Mouse (Mus musculus) kidney, adult 2 months (tissue): ENCODE results near the gene 6430550D23Rik. TPM values are rescaled to one million over a fixed set of nuclear protein-coding genes. Genes with fewer than 3 reads are reported as not detected.
A peak's percentile ranks its signal among the peaks of the same experiment; 100 is the strongest.

ENCODE experiments used
- DNase-seq: peaks from one replicate; pipeline ENCODE4 v3.0.0; 2021
- H3K27ac ChIP-seq: fragments of 200-500 bp; 2 replicates; pipeline ENCODE4 v1.5.1; 2012; ENCODE audit warnings: low read depth, low read length, control low read depth, inconsistent platforms; ENCODE audit not compliant: insufficient read depth
- H3K27me3 ChIP-seq: fragments of 200-500 bp; replicated peaks from 2 replicates; pipeline ENCODE4 v1.6.1; 2012; ENCODE audit warnings: mild to moderate bottlenecking, moderate library complexity, low read length, inconsistent platforms; ENCODE audit not compliant: control insufficient read depth, insufficient read depth
- H3K36me3 ChIP-seq: fragments of 200-500 bp; 2 replicates; pipeline ENCODE4 v1.6.1; 2012; ENCODE audit warnings: mild to moderate bottlenecking, moderate library complexity, low read length, inconsistent platforms; ENCODE audit not compliant: control insufficient read depth, insufficient read depth
- H3K4me1 ChIP-seq: fragments of 200-500 bp; 2 replicates; pipeline ENCODE4 v1.6.1; 2011; ENCODE audit warnings: low read length; ENCODE audit not compliant: control insufficient read depth, insufficient read depth
- H3K4me3 ChIP-seq: fragments of 200-500 bp; 2 replicates; pipeline ENCODE4 v1.5.1; 2011; ENCODE audit warnings: mild to moderate bottlenecking, low read depth, low read length, control low read depth; ENCODE audit not compliant: insufficient read depth
- CTCF ChIP-seq: fragments of 200-500 bp; conservative IDR thresholded peaks from 2 replicates; pipeline ENCODE4 v1.5.1; 2011; ENCODE audit warnings: low read depth, mild to moderate bottlenecking, control low read depth, low read length, moderate library complexity, mixed read lengths; ENCODE audit not compliant: insufficient read depth, insufficient read length
- POLR2A ChIP-seq: fragments of 200-500 bp; IDR thresholded peaks from one replicate; pipeline ENCODE4 v1.6.1; 2011; ENCODE audit warnings: low read depth, low read length, control low read depth
- WGBS: fragments of 180-500 bp; shearing (Covaris S2); methylation state at CpG from one replicate; pipeline ENCODE4 v1.1.7; 2018; 5-methylcytosine and 5-hydroxymethylcytosine counted together
- polyA plus RNA-seq: library from polyadenylated mRNA; depleted of rRNA; stranded (reverse); fragments of >200 nt; gene quantifications from 2 replicates; pipeline ENCODE4 v1.2.3, GENCODE M21; 2012; rRNA removed

The 6430550D23Rik gene
- polyA plus RNA-seq: 2.6 and 2.9 TPM in 2 replicates

DNA sequence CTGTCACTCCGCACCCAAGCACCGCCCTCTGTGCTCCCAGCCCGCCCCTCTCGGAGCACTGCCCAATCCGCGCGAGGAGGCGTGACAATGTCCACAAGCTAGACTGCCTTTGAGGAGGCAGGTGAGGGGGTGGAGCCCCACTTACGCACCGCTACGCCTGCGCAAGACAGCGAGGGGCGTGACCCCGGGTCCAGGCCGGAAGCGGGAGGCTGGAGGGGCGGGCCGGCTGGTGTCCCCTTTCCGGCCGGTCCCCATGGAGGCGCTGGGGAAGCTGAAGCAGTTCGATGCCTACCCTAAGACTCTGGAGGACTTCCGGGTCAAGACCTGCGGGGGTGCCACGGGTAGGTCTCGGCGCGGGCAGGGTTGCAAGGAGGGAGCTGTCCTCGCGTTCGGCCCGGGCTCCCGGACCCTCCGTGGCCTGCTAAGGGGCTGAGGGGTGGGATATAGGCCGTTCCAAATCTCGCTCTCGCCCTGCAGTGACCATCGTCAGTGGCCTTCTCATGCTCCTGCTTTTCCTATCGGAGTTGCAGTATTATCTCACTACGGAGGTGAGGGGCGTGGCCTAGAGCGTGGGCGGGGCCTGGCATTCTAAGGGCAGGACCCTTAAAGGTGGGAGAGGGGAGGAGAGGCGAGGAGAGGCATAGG lies at the start of gene 6430550D23Rik, which contains the start of gene Ergic3:
Gene 6430550D23Rik, minus strand, starts transcription at position 90 of the 645 bp plus-strand sequence.
Gene Ergic3, plus strand, starts transcription at position 158 of the 645 bp plus-strand sequence.
- peak within 1 kb of the TSS; percentile 39 for H3K27ac ChIP-seq
- H3K36me3 ChIP-seq: no peaks in the 10 kb centered on the region
- H3K27me3 ChIP-seq: no peaks in the 10 kb centered on the region
- no peaks in the 10 kb centered on the region; the same call in 1 of the 2 replicates for H3K4me1 ChIP-seq
- H3K4me3 ChIP-seq: peak within 1 kb of the TSS; percentile 84
- TF ChIP-seq POLR2A (no peak), CTCF (no peak)
- 1% methylated on average over 45 of the region's 45 CpGs for WGBS
- peak; percentile 100 for DNase-seq

DNA sequence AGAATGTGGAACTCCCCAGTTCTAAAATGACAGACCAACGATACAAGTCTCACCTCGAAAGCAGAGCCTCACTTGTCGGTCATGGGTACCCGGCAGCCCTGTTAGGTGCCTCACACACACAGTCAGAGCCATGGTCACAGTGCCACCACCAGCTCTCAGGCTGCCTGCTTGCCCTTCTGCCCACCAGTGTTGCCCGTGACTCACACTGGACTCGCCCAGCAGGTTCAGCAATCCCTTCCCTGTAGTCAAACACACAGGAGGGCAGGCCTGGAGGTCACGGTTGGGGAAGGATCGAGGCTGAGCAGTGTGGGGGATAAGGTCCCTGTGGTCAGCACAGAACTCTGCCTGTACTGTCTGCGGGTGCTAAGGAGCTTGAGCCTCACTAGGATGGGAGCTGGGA lies 45.0 kb upstream of the 6430550D23Rik start, which contains the start of gene Fer1l4:
Gene Fer1l4, minus strand, starts transcription at position 132 of the 400 bp plus-strand sequence.
- WGBS: 76% methylated on average over 9 of the region's 9 CpGs
- DNase-seq: no peak
- Histone ChIP-seq H3K4me3 (no peak within 1 kb of the TSS), H3K27me3 (no peaks in the 10 kb centered on the region), H3K4me1 (no peaks in the 10 kb centered on the region), H3K36me3 (no peaks in the 10 kb centered on the region), H3K27ac (no peak within 1 kb of the TSS)
- TF ChIP-seq CTCF (no peak), POLR2A (no peak)

DNA sequence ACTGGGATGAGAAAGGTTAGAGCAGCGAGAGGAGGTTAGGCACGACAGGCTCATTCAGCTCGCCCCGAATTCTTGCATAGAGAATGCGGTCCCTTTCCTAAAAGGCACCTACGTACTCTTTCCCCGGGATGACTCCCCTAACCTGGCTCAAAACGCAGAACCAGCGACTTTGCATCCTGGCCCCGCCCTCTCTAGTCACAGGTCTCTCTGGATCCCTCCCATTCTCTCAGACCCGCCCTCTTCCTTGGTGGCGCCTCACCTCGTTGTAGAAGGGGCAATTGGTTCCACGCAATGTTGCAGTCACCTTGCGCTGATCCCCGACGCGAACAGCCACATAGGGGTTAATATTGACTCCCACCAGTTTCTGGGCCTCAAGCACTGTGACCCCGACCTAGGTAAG lies 40.2 kb upstream of the 6430550D23Rik start:
- H3K36me3 ChIP-seq: no peaks in the 10 kb centered on the region
- DNase-seq: peak; percentile 7
- no peaks in the 10 kb centered on the region for H3K27me3 ChIP-seq
- no peak overlapping the region for H3K27ac ChIP-seq
- TF ChIP-seq CTCF: no peak
- TF ChIP-seq POLR2A: no peak
- 8% methylated on average over 19 of the region's 19 CpGs for WGBS
- H3K4me1 ChIP-seq: no peaks in the 10 kb centered on the region
- H3K4me3 ChIP-seq: no peak overlapping the region

DNA sequence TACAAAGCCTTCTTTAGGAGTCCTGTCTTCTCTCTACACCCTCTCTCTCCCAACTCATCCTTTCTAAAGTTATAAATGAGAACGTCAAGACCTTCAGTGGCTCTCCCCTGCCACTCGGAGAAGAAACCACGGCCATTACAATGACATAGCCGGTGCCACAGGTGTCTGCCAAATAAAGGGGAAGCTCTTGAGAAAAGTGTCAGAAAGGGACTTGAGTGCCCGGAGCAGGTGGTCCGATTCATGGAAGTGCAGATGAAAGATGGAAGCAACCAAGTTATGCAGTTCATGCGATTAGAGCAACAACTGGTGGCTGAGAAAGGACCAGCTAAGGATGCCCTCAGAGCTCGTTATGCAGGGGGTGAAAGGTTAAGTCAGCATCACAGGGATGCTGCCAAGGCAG lies 35.1 kb upstream of the 6430550D23Rik start:
- no peak for TF ChIP-seq POLR2A
- no peak for TF ChIP-seq CTCF
- 86% methylated on average over 8 of the region's 8 CpGs for WGBS

DNA sequence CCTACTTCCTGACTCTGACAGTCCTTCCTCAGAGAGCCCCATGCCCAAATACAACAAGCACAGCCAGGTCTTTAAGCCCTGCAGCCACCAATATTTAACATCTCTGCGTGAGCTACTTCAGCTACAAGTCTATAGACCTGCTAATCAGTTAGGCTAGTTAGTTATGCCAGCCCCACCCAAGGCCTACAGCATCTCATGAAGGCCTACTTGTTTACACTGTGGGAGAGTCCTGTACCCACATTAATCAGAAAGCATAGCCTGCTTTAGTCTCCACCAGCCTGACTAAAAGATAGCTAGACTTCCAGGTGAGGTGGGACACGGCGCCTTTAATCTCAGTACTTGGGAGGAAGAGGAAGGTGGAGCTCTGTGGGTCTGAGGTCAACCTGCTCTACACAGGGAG lies 31.6 kb upstream of the 6430550D23Rik start:
- H3K36me3 ChIP-seq: no peaks in the 10 kb centered on the region
- no peak for DNase-seq
- H3K27ac ChIP-seq: no peak overlapping the region
- no peak overlapping the region for H3K4me3 ChIP-seq
- WGBS: 88% methylated on average over 3 of the region's 3 CpGs
- TF ChIP-seq CTCF: no peak
- no peak for TF ChIP-seq POLR2A
- H3K4me1 ChIP-seq: no peaks in the 10 kb centered on the region
- H3K27me3 ChIP-seq: no peaks in the 10 kb centered on the region

More for the DNA sequence above, 35.1 kb upstream of the 6430550D23Rik start:
- no peak for DNase-seq
- Histone ChIP-seq H3K4me1 (no peaks in the 10 kb centered on the region), H3K27ac (no peak overlapping the region), H3K36me3 (no peaks in the 10 kb centered on the region), H3K27me3 (no peaks in the 10 kb centered on the region), H3K4me3 (no peak overlapping the region)

DNA sequence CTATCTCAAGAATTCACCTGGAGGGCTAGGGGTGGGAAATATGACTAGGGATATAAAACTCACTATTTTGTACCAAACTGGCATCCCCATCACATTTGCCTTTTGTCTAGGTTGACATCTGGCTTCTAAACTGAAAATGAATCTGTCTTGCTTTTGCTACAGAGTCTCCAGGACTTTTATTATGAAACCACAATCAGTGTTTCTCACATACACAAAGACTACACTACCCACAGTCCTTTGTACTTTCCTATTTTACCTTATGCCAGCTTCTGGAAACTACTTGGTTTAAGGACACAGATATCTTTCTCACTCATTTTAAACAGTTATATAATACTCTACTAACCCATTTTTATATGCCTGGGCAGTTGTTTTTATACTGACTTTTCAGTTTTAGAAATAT lies 17.7 kb upstream of the 6430550D23Rik start:
- peak; percentile 47 for DNase-seq
- Histone ChIP-seq H3K27me3 (no peaks in the 10 kb centered on the region), H3K27ac (no peak overlapping the region), H3K4me1 (no peaks in the 10 kb centered on the region), H3K36me3 (no peaks in the 10 kb centered on the region), H3K4me3 (no peak overlapping the region)
- no peak for TF ChIP-seq POLR2A

DNA sequence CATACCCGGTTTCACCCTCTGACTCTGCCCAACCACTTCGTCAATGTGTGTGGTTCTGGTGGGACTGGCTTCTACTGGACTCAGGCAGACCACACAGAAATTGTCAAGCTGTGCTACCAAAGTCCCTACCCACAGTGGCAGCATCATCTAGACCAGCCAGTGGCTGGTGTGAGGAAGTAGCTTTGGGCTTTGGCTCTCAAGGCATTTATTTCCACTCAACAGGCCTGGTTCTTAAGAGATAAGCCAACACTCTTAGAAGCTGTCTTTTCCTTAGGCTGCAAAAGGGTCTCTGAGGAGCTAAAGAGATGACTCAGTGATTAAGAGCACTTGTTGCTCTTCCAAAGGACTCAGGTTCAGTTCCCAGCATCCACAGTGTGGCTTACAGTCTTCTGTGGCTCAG lies 14.0 kb upstream of the 6430550D23Rik start:
- Histone ChIP-seq H3K27ac (no peak overlapping the region), H3K36me3 (no peaks in the 10 kb centered on the region; the same call in none of the 2 replicates), H3K27me3 (no peaks in the 10 kb centered on the region), H3K4me1 (no peaks in the 10 kb centered on the region), H3K4me3 (no peak overlapping the region)
- TF ChIP-seq POLR2A (no peak), CTCF (no peak)
- no peak for DNase-seq
- WGBS: 81% methylated on average over 2 of the region's 2 CpGs

DNA sequence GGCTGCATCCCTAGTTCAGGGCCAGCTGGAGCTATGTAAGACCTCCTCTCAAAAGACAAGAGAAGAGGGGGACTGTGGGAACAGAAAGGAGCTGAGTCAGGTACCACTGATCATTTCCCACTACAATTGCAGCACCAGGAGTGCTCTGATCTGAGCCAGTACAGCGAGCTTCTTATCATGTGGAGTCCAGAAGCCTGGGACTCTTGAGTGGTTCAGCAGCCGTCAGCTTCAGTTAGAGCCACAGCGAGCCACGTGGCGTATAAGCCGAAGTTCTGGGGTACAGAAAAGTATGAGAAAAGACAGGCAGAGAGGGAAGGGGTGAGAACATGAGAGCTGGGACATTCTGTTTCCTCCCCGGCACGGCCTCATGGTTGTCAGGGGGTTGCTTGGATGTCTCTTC lies 13.4 kb upstream of the 6430550D23Rik start:
- no peaks in the 10 kb centered on the region; the same call in none of the 2 replicates for H3K36me3 ChIP-seq
- TF ChIP-seq CTCF: no peak
- TF ChIP-seq POLR2A: no peak
- H3K27me3 ChIP-seq: no peaks in the 10 kb centered on the region
- no peak for DNase-seq
- no peaks in the 10 kb centered on the region for H3K4me1 ChIP-seq
- 89% methylated on average over 8 of the region's 8 CpGs for WGBS
- H3K27ac ChIP-seq: no peak overlapping the region
- H3K4me3 ChIP-seq: no peak overlapping the region
